ENCODE assay signal across 19 mouse cellular contexts in the genomic region with DNA sequence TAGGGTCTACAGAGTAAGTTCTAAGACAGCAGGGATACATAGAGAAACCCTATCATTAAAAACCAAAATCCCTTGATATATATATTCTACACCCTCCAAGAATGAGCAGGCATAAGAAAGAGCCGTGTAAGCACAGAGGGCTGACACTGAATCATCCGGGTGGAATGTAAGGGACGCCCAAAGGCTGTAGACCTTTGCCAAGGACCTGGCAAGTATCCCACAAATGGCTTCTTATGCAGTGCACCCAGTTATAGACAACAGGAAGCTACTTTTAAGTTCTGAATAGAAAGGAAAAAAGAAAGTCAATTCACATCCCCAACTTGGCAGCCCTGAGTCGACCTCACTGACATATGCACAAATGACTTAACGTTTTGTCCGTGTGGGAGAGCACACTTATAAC. TPM values are rescaled to one million over a fixed set of nuclear protein-coding genes. Genes with fewer than 3 reads are reported as not detected.
DNase-seq lines count a peak whose midpoint lies in the region; ATAC-seq and TF ChIP-seq lines count a peak whose summit lies in the region.
"Had no signal": no experiment of that assay in that cellular context is flagged by ENCODE, and none has a peak within 500 bp of the region (broad histone marks: within the 10 kb centered on the region; RNA-seq: fewer than 3 reads in every experiment).

No protein-coding gene starts in this region.

- CTCF ChIA-PET in Patski (lab: Charles Lee), result no interaction called here

- POLR2A ChIA-PET in Patski (lab: Charles Lee), result interaction anchor here (1.0 kb wide), 1 partner anchor 18 kb away, joined by 3 read pairs; the partner anchor contains the start of genes Polr3a and Rps24

- no peaks in the 10 kb centered on the region for H3K27me3 ChIP-seq in Patski
- H3K27me3 ChIP-seq: CH12.LX; forebrain, embryonic 12.5 days; heart, embryonic 13.5 days; hindbrain, embryonic 15.5 days had no signal

- in situ Hi-C loops in Patski (cut with MboI; ENCODE audit: low pct_unique_long_range_greater_than_20kb), result loop anchor here (25.0 kb wide), 1 partner anchor 307 kb away; no protein-coding TSS in a partner anchor

- DNase-seq in adrenal gland, adult 2 months, result peak; percentile 33
- no peak for DNase-seq in adrenal gland, adult 8-10 months
- DNase-seq in 3134 (ENCODE audit: extremely low read depth, insufficient read length, low spot score) (peak; percentile 52), Patski (ENCODE audit: low read depth, low spot score) (peak; percentile 17)
- DNase-seq in fibroblast of lung, adult 2 months (ENCODE audit: low read depth), result peak; percentile 22
- DNase-seq in kidney, adult 8-10 months, result no peak
- no peak for DNase-seq in frontal cortex, adult 2 months (ENCODE audit: extremely low spot score in 1 of 2, low spot score in 1 of 2)
- DNase-seq: cerebellum, adult 2 months; cerebellum, postnatal 10 days; gastrocnemius, postnatal 14 days; heart, postnatal 36 days; kidney, adult 9 months had no signal

- no peak for TF ChIP-seq CTCF in Patski (IDR thresholded peaks at IDR 0.05)

- ATAC-seq in Patski, result no peak
- ATAC-seq: activated CD4-positive, CD25-positive, alpha-beta regulatory T cell, adult 4 months; forebrain, embryonic 16.5 days; intestine, postnatal 0 days had no signal

RNA-seq across cellular contexts. Expression of gene Polr3a, which starts 18.1 kb away (rescaled TPM):
- total RNA-seq in adrenal gland, adult 2 months (2021), result 10 to 100 TPM; 15.2 to 18.2 TPM
- polyA plus RNA-seq in adrenal gland, adult 2 months (2012; rRNA removed), result 2.6 and 4.1 TPM in 2 replicates
- total RNA-seq in adrenal gland, adult 8-10 months (2022), result 10 to 100 TPM; 18.7 to 27.7 (median 24.1) TPM
- polyA plus RNA-seq in Patski (2021), result 22.6 TPM
- 16.5 and 19.0 TPM in 2 replicates for polyA plus RNA-seq in frontal cortex, adult 2 months (2012; rRNA removed)

RNA-seq across cellular contexts. Expression of gene Rps24, which starts 18.1 kb away (rescaled TPM):
- 1,000 to 10,000 TPM; 1,786 to 2,185 TPM for total RNA-seq in adrenal gland, adult 2 months (2021)
- polyA plus RNA-seq in adrenal gland, adult 2 months (2012; rRNA removed), result 71.2 and 105 TPM in 2 replicates
- 1,000 to 10,000 TPM; 1,357 to 1,834 (median 1,655) TPM for total RNA-seq in adrenal gland, adult 8-10 months (2022)
- 1,624 TPM for polyA plus RNA-seq in Patski (2021)
- polyA plus RNA-seq in frontal cortex, adult 2 months (2012; rRNA removed), result 1,392 and 1,543 TPM in 2 replicates

Comparison
In these comparisons a context has a peak if more than half of its experiments do, and no peak if none do; other contexts are left out.
1. DNase-seq: peak in adrenal gland, adult 2 months (single experiment), 3134 (single experiment), Patski (single experiment) and fibroblast of lung, adult 2 months (single experiment); none in adrenal gland, adult 8-10 months (single experiment), kidney, adult 8-10 months (0 of 2) and frontal cortex, adult 2 months (0 of 2).
2. RNA of gene Rps24, which starts 18.1 kb away (polyA plus RNA-seq): 1,624 TPM in Patski (single experiment) and 1,392 to 1,543 TPM in frontal cortex, adult 2 months; 71.2 to 105 TPM in adrenal gland, adult 2 months; every median in the first group is over 10 times any median in the second.